Mouse (Mus musculus): Measurements from ENCODE around the gene Slc5a5.

GRCm38 (mm10) chr8:70868559-70869198 is 23.9 kb downstream of the Slc5a5 start:
- no peak for TF ChIP-seq CTCF (IDR thresholded peaks at IDR 0.05; ENCODE audit: borderline replicate concordance, insufficient read depth, low read depth, low read length)
- TF ChIP-seq POLR2A (IDR thresholded peaks at IDR 0.05; ENCODE audit: borderline replicate concordance, insufficient read depth, low read length) = no peak
